ENCODE assay signal across 8 mouse cellular contexts in genomic region chr5:139908811-139909627, GRCm38 (mm10). TPM values are rescaled to one million over a fixed set of nuclear protein-coding genes. Genes with fewer than 3 reads are reported as not detected.
DNase-seq lines count a peak whose midpoint lies in the region; ATAC-seq and TF ChIP-seq lines count a peak whose summit lies in the region.

No protein-coding gene starts in this region.

- peak overlapping the region in 1 of 3 experiments; percentile 12 for H3K4me3 ChIP-seq in CH12.LX (replicated peaks in 1 of 3; ENCODE audit: low read depth in 2 of 3, low read length in 2 of 3, poor library complexity in 1 of 3)
- peak overlapping the region; percentile 60 for H3K4me3 ChIP-seq in forebrain, embryonic 14.5 days (ENCODE audit: low read depth, low read length)

- H3K9me3 ChIP-seq in CH12.LX (replicated peaks; ENCODE audit: low read length), result peaks cover 30% of the 10 kb centered on the region
- no peaks in the 10 kb centered on the region for H3K9me3 ChIP-seq in forebrain, embryonic 14.5 days (replicated peaks; ENCODE audit: control insufficient read depth, low read length)

- H3K27me3 ChIP-seq in CH12.LX (replicated peaks), result peaks cover 83% of the 10 kb centered on the region
- H3K27me3 ChIP-seq in forebrain, embryonic 14.5 days (replicated peaks; ENCODE audit: control insufficient read depth, insufficient read depth, low read length), result peaks cover 66% of the 10 kb centered on the region

- TF ChIP-seq EP300 in CH12.LX (IDR thresholded peaks at IDR 0.05; ENCODE audit: low read length), result no peak

- peak overlapping the region; percentile 31; the same call in 1 of the 2 replicates for H3K4me2 ChIP-seq in CH12.LX (ENCODE audit: insufficient read depth, low read depth, poor library complexity, severe bottlenecking)
- H3K4me2 ChIP-seq in forebrain, embryonic 14.5 days (ENCODE audit: low read length), result peak overlapping the region; percentile 98

- dilution Hi-C loops in CH12.LX (cut with MboI; ENCODE audit: extremely low pct_ligation_motif_present, extremely low pct_unique_long_range_greater_than_20kb, low sequenced_read_pairs), result no loop called here

- H3K9ac ChIP-seq in CH12.LX (ENCODE audit: insufficient read depth, low read depth), result no peak overlapping the region
- H3K9ac ChIP-seq in forebrain, embryonic 14.5 days (ENCODE audit: low read length), result peak overlapping the region; percentile 70

- H3K27ac ChIP-seq in CH12.LX (ENCODE audit: insufficient read depth, low read depth), result no peak overlapping the region
- H3K27ac ChIP-seq in forebrain, embryonic 14.5 days (ENCODE audit: low read depth, low read length), result no peak overlapping the region

- no peak for TF ChIP-seq CTCF in CH12.LX (conservative IDR thresholded peaks at IDR 0.05 in 1 of 2, IDR thresholded peaks at IDR 0.05 in 1 of 2; ENCODE audit: low read depth in 2 of 2, low read length in 2 of 2)

- peak; percentile 32; the same call in 1 of the 2 replicates for ATAC-seq in forebrain, embryonic 14.5 days

- peak; percentile 19 for DNase-seq in adrenal gland, postnatal 14 days
- DNase-seq in adrenal gland, adult 8-10 months, result no peak
- DNase-seq in CH12.LX (ENCODE audit: extremely low read depth), result no peak
- no peak for DNase-seq in forebrain, embryonic 14.5 days (ENCODE audit: low spot score)
- peak; percentile 39 to 55 for DNase-seq in kidney, postnatal 4 days
- DNase-seq in naive thymus-derived CD4-positive, alpha-beta T cell, adult 2 months (ENCODE audit: low read depth), result peak; percentile 25
- no peak for DNase-seq in layer of hippocampus, adult 8-10 months (ENCODE audit: low spot score in 2 of 2)
- DNase-seq in cerebellum, adult 8-10 months, result no peak

- TF ChIP-seq POLR2A in CH12.LX (IDR thresholded peaks at IDR 0.05; ENCODE audit: low read depth, low read length), result no peak

- peaks cover 4 to 16% of the 10 kb centered on the region in 2 experiments; a peak in 3 of 4 replicates for H3K4me1 ChIP-seq in CH12.LX (ENCODE audit: control insufficient read depth in 1 of 2, insufficient read depth in 2 of 2)
- H3K4me1 ChIP-seq in forebrain, embryonic 14.5 days (ENCODE audit: control insufficient read depth, insufficient read depth, low read length), result peaks cover 21% of the 10 kb centered on the region

- in situ Hi-C loops in CH12.LX (cut with MboI; ENCODE audit: low pct_ligation_motif_present, low pct_unique_long_range_greater_than_20kb, low sequenced_read_pairs), result no loop called here

- H3K36me3 ChIP-seq in CH12.LX (replicated peaks in 1 of 2; ENCODE audit: control insufficient read depth in 1 of 2, insufficient read depth in 1 of 2, low read length in 1 of 2), result no peaks in the 10 kb centered on the region
- no peaks in the 10 kb centered on the region for H3K36me3 ChIP-seq in forebrain, embryonic 14.5 days (ENCODE audit: control insufficient read depth, insufficient read depth, low read length)

- no peaks in the 10 kb centered on the region for H3K79me2 ChIP-seq in CH12.LX (replicated peaks; ENCODE audit: control insufficient read depth, extremely low read depth, insufficient read depth, poor library complexity, severe bottlenecking)

- TF ChIP-seq RAD21 in CH12.LX (IDR thresholded peaks at IDR 0.05; ENCODE audit: low read depth, low read length), result no peak

- WGBS in forebrain, embryonic 14.5 days, result under 1% methylated on average over 46 of the region's 50 CpGs

TF ChIP-seq in CH12.LX, 34 proteins besides CTCF, POLR2A, EP300 and RAD21:
- TF ChIP-seq TBP (conservative IDR thresholded peaks at IDR 0.05; ENCODE audit: low read depth, low read length), result no peak
- no peak for TF ChIP-seq ZNF384 (IDR thresholded peaks at IDR 0.05; ENCODE audit: low read depth, low read length)
- no peak for TF ChIP-seq TCF12 (IDR thresholded peaks at IDR 0.05; ENCODE audit: low read depth, low read length)
- TF ChIP-seq JUND (conservative IDR thresholded peaks at IDR 0.05; ENCODE audit: low read depth, low read length), result no peak
- TF ChIP-seq MAZ (IDR thresholded peaks at IDR 0.05; ENCODE audit: low read depth, low read length), result no peak
- TF ChIP-seq PAX5 (IDR thresholded peaks at IDR 0.05; ENCODE audit: low read length), result no peak
- TF ChIP-seq USF1 (IDR thresholded peaks at IDR 0.05; ENCODE audit: low read depth, low read length), result no peak
- no peak for TF ChIP-seq ZC3H11A (IDR thresholded peaks at IDR 0.05; ENCODE audit: low read depth, low read length)
- no peak for TF ChIP-seq IRF4 (IDR thresholded peaks at IDR 0.05; ENCODE audit: low read depth, low read length)
- no peak for TF ChIP-seq UBTF (IDR thresholded peaks at IDR 0.05; ENCODE audit: low read depth, low read length)
- TF ChIP-seq ZKSCAN1 (IDR thresholded peaks at IDR 0.05; ENCODE audit: borderline replicate concordance, low read depth, low read length), result no peak
- no peak for TF ChIP-seq RCOR1 (conservative IDR thresholded peaks at IDR 0.05; ENCODE audit: low read depth, low read length)
- TF ChIP-seq SMC3 (IDR thresholded peaks at IDR 0.05; ENCODE audit: low read depth, low read length), result no peak
- TF ChIP-seq ELF1 (IDR thresholded peaks at IDR 0.05; ENCODE audit: low read depth, low read length), result no peak
- TF ChIP-seq MAFK (IDR thresholded peaks at IDR 0.05; ENCODE audit: insufficient replicate concordance, low read length), result no peak
- no peak for TF ChIP-seq NRF1 (IDR thresholded peaks at IDR 0.05; ENCODE audit: low read depth, low read length)

RNA-seq across cellular contexts. Expression of gene Elfn1, which starts 1.3 kb away (rescaled TPM):
- 1.2 and 1.4 TPM in 2 replicates for total RNA-seq in adrenal gland, postnatal 14 days (2021)
- total RNA-seq in adrenal gland, adult 8-10 months (2022), result 10 to 100 TPM in 1 of 4 experiments, 1 to 10 TPM in 1, under 1 TPM in 2; 0.32 to 49.6 (median 5.4) TPM
- total RNA-seq in CH12.LX (2012; rRNA removed) (0.04 TPM in 1 of 2 replicates, not detected in the other), CH12.LX (2014; rRNA removed) (not detected in 2 replicates)
- polyA plus RNA-seq in CH12.LX (2012; ENCODE audit: insufficient read length, low read depth), result 0.06 TPM in 1 of 2 replicates, not detected in the other
- 1.7 and 2.5 TPM in 2 replicates for polyA plus RNA-seq in forebrain, embryonic 14.5 days (2014; fragmentation: Nextera tagmentation; extraction: Ambion mirVana)
- total RNA-seq in layer of hippocampus, adult 8-10 months (2022), result 10 to 100 TPM; 27.6 to 34.4 (median 30.4) TPM

Comparison
In these comparisons a context has a peak if more than half of its experiments do, and no peak if none do; other contexts are left out.
1. DNase-seq: peak in adrenal gland, postnatal 14 days (single experiment), kidney, postnatal 4 days (2 of 2) and naive thymus-derived CD4-positive, alpha-beta T cell, adult 2 months (single experiment); none in adrenal gland, adult 8-10 months (single experiment), CH12.LX (single experiment), forebrain, embryonic 14.5 days (single experiment), layer of hippocampus, adult 8-10 months (0 of 2) and cerebellum, adult 8-10 months (single experiment).